Mouse (Mus musculus): ENCODE data around the gene Trpm5. TPM values are rescaled to one million over a fixed set of nuclear protein-coding genes. Genes with fewer than 3 reads are reported as not detected.

Trpm5 gene
- total RNA-seq (2017) = 0.11 TPM in 1 of 3 replicates, not detected in the others

DNA sequence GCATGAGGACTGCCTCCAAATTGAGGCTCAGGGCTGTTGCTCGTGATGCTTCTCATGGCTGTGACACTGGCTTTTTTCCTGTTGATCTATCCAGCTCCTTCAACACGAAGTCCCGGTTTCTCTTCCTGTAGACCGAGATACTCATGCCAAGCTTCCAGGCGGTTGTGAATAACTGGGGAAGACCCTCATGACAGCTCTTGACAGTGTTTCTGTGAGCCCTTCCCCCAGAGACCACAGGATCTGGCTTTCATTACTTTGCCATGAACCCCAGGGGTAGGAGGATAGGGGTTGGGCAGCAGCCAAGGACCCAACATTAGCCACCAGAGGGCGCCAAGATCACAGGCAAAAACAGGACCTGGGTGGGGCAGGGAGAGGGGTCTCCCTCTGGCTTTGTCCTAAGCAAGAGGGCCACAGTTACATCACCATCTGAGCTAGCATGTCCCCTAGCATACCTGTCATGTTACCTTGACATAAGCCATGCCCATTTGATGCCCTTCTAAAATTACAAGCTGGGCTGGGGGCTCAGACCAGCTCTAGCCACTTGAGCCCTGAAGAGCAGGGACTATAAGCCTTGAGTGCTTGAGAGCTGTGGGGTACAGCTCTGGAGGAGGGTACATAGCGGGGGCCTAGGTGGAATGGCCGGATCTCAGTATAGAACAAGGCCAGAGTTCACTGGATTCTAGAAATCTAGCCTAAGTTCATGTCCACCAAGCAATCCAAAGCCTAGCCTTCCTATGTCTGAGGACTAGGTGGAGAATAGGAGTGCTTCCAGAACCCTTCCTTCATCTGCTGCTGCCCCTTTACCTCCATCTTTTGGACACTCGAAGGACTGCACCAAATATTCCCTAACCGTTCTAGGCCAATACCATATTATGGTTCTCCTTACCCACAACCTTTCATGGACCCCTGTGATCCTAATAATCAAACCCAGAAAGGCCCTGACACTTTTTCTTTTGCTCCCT is at the start of gene Trpm5:
TSS of gene Trpm5 (minus strand) at position 51 of the 962 bp plus-strand sequence.
- no peak for ATAC-seq (replicated peaks; ENCODE audit: insufficient number of reproducible peaks, low FRiP score, low TSS enrichment, poor library complexity, severe bottlenecking)

- no peak for ATAC-seq (replicated peaks; ENCODE audit: insufficient number of reproducible peaks, low FRiP score, low TSS enrichment, poor library complexity, severe bottlenecking)
These were observed 48.2 kb upstream of the Trpm5 start for GRCm38 (mm10) chr7:143142680-143143079.

- ATAC-seq (replicated peaks; ENCODE audit: insufficient number of reproducible peaks, low FRiP score, low TSS enrichment, poor library complexity, severe bottlenecking) = no peak
These were observed 45.5 kb upstream of the Trpm5 start for GRCm38 (mm10) chr7:143139932-143140331.

GRCm38 (mm10) chr7:143138789-143139188 is 44.3 kb upstream of the Trpm5 start:
- no peak for ATAC-seq (replicated peaks; ENCODE audit: insufficient number of reproducible peaks, low FRiP score, low TSS enrichment, poor library complexity, severe bottlenecking)

GRCm38 (mm10) chr7:143136561-143136960 is 42.1 kb upstream of the Trpm5 start:
- ATAC-seq (replicated peaks; ENCODE audit: insufficient number of reproducible peaks, low FRiP score, low TSS enrichment, poor library complexity, severe bottlenecking) = no peak

DNA sequence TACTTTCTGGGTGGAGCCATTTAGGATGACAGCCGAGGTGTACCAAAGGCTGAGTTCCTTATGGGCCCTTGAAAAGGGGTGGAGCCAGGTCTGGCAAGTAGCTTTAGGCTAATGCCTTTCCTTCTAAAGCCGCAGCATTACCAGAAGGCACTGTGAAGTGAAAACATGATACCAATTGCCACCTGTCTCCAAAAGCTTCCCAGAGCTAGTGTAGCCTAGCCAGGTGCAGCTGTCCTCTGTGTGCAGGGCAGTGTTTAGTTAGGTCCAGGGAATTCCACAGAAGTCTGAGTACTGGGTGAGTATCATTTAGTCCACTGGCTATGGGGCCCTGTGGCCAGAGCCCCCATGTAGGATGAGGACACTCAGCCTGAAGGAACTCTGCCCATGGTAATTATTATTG is 41.7 kb upstream of the Trpm5 start:
- no peak for ATAC-seq (replicated peaks; ENCODE audit: insufficient number of reproducible peaks, low FRiP score, low TSS enrichment, poor library complexity, severe bottlenecking)

- ATAC-seq (replicated peaks; ENCODE audit: insufficient number of reproducible peaks, low FRiP score, low TSS enrichment, poor library complexity, severe bottlenecking) = no peak
These were observed 38.4 kb upstream of the Trpm5 start for GRCm38 (mm10) chr7:143132815-143133214.

DNA sequence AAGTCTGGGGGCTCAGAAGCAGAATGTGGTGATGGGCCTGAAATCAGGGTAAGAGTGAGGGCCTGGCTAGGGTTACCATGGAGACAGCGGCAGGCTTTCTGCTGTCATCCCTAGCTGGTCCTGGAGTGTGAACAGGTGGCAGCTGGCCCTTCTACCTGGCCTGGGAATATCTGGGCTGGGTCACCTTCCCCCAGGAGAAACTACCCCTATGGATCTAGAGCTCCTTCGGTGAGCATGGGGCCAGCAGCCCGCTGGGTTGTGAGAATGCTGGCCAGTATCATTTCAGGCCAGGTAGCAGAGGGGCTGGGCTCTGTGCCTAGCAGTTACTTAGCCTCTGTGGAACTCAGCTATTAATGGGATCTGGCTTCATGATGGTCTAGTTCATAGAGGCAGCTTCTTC is 30.5 kb upstream of the Trpm5 start:
- no peak for ATAC-seq (replicated peaks; ENCODE audit: insufficient number of reproducible peaks, low FRiP score, low TSS enrichment, poor library complexity, severe bottlenecking)

DNA sequence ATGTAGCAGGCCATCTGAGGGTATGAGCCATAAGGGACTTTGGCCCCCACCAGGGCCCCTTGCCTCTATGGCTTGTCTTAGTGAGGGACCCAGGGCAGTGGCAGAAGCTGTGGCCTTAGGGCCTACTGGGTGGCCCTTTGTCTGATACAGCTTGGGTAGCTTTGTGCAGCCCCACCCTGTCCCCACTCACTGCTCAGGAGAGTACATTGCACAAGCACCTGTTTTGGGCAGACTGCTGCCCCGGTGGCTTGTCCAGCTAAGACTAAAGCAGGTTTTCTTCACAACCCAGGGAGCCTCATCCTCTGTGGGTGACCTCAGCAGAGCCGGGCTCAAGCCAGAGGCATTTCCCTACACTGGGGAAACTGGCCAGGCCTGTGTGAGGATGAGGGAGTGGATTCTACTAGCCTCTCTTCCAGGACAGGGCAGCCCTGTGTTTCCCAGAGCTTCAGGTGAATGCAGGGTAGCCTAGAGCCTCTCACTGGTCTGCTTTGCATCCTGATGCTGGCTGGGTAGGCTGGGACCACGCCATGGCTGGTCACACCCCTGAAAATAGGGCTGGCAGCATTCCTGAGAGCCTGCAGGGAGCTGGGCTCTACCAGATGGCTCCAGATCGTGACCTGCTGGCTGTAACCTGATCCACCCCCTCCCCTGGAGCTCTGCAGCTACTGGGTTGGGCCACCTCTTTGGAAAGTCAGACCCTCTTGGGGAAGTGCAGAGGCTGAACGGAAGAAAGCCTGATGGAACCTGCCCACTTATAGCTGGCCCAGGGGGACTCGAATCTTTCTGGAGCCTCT is 29.6 kb upstream of the Trpm5 start:
- ATAC-seq (replicated peaks; ENCODE audit: insufficient number of reproducible peaks, low FRiP score, low TSS enrichment, poor library complexity, severe bottlenecking) = no peak

DNA sequence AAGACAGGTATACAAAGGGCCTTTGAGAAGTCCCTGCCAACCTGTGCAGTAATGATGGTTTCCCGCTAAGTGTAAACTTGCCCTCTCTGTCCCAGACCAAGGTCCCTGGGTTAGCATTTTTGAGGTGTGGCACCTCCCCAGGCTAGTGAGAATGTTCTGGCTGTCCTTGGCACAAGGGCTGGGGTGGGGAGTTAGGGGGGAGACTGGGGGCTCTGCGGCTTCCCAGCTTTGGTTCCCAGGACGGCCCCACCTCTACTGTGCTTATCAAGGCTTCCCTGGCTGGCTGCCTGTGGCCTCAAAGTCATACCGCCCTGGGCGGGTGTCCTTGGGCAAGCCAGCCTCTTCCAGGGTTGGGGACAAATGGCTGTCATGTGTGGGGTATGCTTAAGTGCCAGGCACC is 27.7 kb upstream of the Trpm5 start:
- no peak for ATAC-seq (replicated peaks; ENCODE audit: insufficient number of reproducible peaks, low FRiP score, low TSS enrichment, poor library complexity, severe bottlenecking)

- no peak for ATAC-seq (replicated peaks; ENCODE audit: insufficient number of reproducible peaks, low FRiP score, low TSS enrichment, poor library complexity, severe bottlenecking)
These were observed 25.4 kb upstream of the Trpm5 start for GRCm38 (mm10) chr7:143119826-143120225.

DNA sequence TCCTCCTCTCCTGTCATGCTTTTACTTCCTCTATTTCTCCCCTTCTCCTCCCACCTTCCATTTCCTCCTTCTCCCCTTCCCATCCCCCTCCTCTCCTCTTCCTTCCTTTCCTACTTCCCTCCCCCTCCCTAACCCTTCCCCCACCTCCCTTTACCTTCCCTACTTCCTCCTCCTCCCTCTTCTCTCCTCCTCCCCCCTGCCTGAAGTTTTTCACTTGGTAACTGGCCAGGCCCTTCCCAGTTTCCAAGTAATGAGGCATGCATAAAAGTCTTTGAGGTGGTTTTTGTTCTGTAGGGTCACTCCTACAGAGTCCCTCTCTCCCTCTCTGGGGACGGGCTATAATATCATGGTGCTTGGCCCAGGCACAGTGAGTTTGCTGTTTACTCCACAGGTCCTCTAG is 25.0 kb upstream of the Trpm5 start:
- ATAC-seq (replicated peaks; ENCODE audit: insufficient number of reproducible peaks, low FRiP score, low TSS enrichment, poor library complexity, severe bottlenecking) = no peak

DNA sequence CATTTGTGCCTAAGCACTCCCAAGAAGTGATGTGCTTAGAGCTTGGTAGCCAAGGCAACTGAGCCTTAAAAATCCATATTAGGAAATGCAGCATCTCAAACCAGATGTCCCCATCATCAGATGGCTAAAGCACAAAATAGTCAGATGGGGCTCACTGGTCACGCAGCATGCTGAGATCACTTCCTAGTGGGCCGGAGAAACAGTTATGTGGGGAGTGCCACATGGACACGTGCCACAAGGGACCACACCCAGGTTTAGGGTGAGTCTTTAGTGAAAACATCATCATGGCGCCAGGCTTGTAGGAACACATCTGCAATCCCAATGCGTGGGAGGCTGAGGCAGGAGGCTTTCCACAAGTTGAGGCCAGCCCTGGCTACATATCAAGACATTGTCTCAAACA is 22.1 kb upstream of the Trpm5 start:
- ATAC-seq (replicated peaks; ENCODE audit: insufficient number of reproducible peaks, low FRiP score, low TSS enrichment, poor library complexity, severe bottlenecking) = no peak

GRCm38 (mm10) chr7:143114773-143115172 is 20.3 kb upstream of the Trpm5 start:
- no peak for ATAC-seq (replicated peaks; ENCODE audit: insufficient number of reproducible peaks, low FRiP score, low TSS enrichment, poor library complexity, severe bottlenecking)

DNA sequence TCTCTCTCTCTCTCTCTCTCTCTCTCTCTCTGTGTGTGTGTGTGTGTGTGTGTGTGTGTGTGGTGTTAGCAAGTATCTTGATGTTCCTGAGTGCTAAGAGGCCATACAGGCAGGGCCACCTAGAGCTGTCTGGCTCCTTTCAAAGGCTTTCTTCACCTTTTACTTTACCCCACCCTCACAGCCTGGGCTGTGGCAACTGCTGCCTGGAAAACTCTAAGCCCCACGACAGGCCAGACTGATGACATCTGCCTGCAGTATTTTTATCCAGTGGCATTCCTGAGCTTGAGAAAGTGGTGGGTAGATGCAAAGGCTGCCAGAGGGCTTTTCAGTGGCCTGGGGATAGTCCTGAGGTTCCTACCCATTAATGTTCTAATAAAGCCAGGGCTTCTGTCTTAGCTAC is 18.0 kb upstream of the Trpm5 start:
- no peak for ATAC-seq (replicated peaks; ENCODE audit: insufficient number of reproducible peaks, low FRiP score, low TSS enrichment, poor library complexity, severe bottlenecking)

DNA sequence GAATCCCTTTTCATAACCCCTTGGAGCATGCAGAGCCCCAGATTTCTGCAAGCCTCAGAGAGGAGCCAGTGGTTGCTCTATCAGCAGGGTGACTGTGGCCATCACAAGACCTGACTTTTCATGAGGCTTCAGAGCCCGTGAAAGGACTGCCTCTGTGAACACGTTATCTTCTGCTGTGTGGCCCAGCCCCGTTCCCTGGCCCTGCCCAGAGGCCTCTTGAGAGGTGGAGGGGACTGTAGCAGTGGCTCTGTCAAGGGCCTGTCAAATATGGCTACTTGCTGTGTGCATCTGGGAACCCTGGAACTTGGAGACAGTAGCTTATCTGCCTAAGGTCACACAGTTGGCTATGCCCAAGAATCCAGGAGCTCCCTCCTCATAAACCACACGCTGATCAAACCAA is 17.3 kb upstream of the Trpm5 start:
- no peak for ATAC-seq (replicated peaks; ENCODE audit: insufficient number of reproducible peaks, low FRiP score, low TSS enrichment, poor library complexity, severe bottlenecking)

- ATAC-seq (replicated peaks; ENCODE audit: insufficient number of reproducible peaks, low FRiP score, low TSS enrichment, poor library complexity, severe bottlenecking) = no peak
These were observed 16.4 kb upstream of the Trpm5 start for GRCm38 (mm10) chr7:143110803-143111202.

DNA sequence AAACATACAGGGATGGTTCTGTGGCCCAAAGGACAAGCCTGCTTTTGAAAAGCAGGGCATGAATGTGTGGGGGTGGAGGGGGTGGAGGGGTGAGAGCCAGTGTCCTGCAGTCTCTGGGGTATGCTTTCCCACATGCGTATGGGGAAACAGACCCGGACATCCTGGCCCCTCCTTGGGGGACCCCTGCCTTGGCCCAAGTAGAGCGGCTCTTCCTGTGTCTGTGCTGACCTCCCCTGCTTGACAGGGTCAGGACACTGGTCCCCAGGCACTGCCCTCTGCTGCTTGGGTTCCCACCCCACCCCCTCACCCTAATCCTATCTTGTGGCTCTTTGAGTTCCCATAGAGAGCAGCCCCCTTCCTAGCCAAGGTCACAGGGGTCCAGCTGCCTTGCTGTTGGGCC is 15.3 kb upstream of the Trpm5 start:
- ATAC-seq (replicated peaks; ENCODE audit: insufficient number of reproducible peaks, low FRiP score, low TSS enrichment, poor library complexity, severe bottlenecking) = no peak

DNA sequence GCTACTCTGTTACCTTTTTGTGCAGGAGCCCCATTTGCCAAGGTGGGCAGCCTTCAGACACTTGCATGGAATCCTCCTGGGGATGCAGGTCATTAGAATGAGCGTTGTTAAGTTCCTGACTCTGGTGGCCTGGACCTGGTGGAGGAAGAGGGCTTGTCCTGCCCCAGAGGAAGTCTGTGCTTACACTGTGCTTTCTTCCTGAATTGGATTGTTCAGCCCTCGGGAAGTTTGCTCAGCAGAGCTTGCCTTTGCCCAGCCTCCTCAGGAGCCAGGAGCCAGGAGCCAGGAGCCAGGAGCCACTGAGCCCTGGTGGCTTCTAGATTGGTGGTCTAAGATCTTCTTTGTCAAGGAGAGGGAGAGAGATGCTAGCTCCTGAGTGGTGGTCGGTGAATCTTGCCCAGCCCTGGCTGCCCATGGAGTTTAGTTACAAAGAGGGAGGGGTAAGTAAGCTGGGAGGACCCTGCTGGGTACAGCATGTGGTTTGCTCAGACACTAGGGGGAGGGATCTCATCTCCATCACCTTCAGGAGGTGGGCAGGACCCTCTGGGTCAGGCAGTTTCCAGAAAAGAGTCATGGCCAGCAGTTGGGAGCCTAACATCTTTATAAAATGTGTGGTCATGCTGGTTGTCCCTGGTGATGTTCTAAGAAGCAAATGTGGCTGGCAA is 14.7 kb upstream of the Trpm5 start:
- no peak for ATAC-seq (replicated peaks; ENCODE audit: insufficient number of reproducible peaks, low FRiP score, low TSS enrichment, poor library complexity, severe bottlenecking)

All from monocyte, adult 5-6 weeks (primary cell).